Mouse (Mus musculus): Measurements from ENCODE around the gene Adcy5. TPM values are rescaled to one million over a fixed set of nuclear protein-coding genes. Genes with fewer than 3 reads are reported as not detected.

The Adcy5 gene
- polyA plus RNA-seq, 1 experiment from 2014 or later = 0.57 TPM

DNA sequence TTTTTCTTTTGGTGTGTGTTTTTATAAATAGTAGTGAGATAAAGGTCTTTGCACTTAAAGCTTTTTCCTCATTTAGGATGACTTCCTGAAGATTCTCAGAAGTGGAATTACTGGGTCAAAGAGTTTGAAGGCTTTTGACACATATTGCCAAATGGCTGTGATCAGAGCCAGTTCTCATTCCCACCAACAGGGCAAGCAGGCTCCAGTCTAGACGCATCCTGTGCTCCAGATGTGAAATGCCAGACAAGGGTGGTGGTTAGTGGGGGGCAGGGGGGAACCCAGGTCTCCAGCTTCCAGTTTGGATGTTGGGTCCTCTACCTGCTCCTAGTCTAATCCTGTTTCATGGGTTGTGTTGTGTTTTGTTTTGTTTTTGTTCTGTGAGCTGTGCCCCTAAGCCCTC lies 48.8 kb downstream of the Adcy5 start:
- no peak for DNase-seq (ENCODE audit: low spot score)

DNA sequence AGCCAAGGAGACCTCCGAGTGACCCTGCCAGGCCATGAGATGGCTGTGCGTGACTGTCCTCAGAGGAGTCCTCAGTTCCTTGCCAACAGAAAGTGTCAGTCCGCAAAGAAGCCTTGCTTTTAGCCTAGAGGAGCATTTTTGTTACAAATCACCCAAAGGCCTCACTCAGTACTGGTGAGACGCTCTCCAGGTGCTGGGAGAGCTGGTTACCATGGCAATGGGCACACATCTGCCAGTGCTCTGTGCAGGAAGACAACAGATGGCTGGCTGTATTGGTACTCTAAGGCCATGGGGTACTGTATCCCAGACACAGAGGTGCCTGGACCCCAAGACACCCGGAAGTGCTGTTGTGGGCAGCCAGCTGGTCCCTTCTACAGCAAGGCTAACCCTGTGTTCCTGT lies 51.0 kb downstream of the Adcy5 start:
- DNase-seq (ENCODE audit: low spot score) = peak; percentile 79

DNA sequence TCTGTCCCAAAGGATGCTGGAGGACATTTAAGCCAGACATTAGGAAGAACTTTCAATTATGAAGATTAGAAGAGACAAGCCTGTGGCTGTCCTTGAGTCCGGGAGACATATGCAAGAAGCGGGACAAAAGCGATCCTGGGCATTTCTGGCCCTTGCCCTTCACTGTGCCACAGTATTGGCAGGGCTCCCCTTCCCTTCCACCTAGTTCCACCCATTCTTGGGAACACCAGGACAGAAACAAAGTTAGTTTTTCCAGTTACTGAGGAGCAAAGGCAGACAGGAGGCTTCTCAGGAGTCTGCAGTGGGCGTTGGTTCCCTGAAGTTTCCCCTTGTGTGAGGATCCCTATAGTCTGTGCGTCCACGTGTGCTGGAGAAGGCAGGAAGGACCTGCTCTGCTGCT lies 51.7 kb downstream of the Adcy5 start:
- DNase-seq (ENCODE audit: low spot score) = no peak

DNA sequence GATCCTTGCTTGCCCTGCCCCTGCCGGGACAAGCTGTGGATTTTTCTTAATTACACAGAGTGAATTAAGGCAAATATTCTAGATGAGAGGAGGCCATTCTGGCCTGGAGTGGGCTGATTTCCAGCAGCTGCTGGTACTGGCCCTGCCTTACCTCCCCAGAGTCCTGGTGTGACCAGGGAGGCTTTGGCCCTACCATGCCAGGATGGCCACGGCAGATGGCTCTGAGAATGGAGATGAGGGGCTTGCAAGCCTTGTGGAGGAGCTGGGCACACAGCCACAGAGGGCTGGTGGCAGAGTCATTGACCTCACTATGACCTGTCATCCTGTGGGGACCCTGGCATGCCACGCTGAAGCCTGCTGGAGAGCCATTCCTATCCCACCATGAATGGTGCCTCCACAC lies 54.1 kb downstream of the Adcy5 start:
- DNase-seq (ENCODE audit: low spot score) = no peak

DNA sequence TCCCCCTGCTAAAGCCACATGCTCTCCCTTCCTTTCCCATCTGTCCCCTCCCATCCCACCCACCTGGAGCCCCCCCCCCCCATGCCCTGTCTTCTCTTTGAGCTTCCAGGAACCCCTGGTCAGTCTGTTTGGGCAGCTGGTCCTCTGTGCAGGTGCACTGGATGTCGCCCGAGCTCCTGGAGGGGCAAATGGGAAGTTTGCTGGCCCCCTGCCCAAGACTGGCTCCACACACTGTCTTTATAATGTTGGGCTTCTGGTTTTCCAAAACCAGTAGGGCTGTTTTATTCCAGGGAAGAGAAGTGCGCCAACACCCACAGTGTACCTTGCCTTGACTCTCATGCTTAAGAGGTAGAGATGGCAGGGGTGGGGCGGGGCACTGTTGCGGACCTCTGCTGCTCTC lies 55.1 kb downstream of the Adcy5 start:
- DNase-seq (ENCODE audit: low spot score) = no peak

DNA sequence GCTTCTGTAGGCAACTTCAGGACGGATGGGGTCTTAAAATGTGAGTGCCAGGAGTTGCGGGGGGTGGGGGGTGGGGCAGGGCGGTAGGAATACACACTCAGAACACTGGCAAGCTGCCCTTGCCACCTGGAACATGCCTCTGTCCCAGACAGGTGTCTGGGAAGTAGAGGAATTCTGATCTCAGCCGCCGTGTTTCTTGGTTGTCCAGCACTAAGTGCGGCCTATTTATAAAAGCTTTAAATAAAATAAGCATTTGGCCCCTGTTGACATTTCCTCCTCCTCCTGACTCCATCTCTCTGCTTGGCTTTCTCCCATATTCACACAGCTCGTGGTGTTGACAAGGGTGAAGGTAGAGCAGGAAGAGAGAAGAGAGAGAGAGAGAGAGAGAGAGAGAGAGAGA lies 60.4 kb downstream of the Adcy5 start:
- DNase-seq (ENCODE audit: low spot score) = no peak

DNA sequence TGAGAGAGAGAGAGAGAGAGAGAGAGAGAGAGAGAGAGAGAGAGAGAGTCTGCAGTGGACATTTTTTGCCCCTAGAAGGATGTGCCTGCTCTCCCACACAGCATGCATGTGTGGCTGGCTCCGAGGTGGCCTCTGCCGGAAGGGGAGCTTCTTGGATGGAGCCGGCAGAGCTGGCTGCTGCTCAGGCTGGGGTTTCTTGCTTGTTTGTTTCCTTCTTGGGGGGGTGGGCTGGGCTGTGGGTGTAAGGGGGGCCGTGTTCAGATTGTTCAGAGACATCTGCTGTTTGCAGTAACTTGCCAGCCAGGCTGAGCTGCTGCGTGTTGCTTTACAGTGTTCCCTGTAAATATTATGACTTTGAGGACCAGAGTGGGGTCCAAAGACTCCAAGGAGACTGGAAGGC lies 60.8 kb downstream of the Adcy5 start:
- no peak for DNase-seq (ENCODE audit: low spot score)

DNA sequence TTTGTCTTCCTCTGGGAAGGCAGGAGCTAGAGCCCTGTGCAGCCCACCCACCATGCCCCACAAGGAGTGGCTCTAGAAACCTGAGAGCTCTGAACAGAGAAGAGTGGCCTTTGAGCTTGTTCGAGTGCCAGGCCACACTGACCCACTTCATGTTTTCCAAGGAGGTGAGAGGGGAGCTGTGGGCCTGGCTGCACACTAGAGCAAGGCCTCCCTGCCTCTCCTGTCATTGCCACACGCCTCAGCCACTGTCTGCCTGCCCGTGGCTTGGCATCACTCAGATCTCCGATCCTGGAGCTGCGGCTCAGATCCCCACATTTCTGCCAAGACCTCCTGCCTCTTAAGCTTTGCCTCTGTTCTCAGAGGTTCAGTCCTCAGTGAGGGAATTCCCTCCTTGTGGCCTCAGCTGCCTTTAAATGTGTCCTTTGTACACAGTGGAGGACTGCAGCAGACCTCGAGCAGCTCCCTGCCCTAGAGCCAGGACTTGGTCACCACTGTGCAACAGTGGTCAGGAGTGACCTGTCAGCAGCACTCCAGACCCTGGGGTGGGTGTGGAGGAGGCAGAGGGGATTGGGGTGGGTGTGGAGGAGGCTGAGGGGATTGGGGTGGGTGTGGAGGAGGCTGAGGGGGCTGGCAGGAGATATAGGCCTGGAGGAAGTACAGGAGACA lies 62.3 kb downstream of the Adcy5 start:
- no peak for DNase-seq (ENCODE audit: low spot score)

DNA sequence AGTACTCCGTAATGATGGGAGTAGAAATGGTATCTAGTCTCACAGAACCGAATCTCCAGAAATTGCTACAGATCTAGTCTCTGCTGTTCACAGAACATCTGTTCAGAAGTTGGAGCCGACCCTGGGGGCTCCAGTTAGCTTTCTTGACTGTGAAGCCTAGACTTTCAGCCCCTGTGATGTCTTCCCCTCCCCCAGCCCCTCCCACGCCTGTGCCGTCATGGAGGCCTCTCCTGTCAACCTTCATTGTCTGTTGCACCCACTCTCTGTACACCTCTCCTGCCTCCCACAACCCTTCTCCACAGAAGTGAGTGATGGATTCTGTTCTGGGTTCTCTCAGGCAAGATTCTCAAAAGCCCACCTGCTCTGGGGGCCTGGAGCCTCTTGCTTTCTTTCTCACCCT lies 65.7 kb downstream of the Adcy5 start:
- DNase-seq (ENCODE audit: low spot score) = no peak

DNA sequence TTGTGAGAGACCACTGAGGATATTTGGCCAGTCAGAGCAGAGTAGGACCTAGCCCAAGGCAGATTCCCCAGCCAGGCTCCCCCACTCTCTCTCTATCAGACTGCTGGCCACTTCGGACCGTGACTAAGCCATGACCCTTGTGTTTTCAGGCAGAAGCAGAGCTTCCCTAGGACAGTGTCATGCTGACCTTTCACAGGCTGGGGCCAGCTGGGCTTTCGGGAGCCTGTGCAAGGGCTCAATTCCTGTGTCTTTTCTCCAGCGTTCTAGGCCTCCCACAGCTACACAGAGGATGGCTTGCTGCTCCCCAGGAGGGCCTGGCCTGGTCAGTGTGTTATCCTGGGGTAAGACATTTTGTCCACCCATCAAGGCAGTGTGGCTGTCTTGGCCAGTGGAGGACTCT lies 66.9 kb downstream of the Adcy5 start:
- no peak for DNase-seq (ENCODE audit: low spot score)

DNA sequence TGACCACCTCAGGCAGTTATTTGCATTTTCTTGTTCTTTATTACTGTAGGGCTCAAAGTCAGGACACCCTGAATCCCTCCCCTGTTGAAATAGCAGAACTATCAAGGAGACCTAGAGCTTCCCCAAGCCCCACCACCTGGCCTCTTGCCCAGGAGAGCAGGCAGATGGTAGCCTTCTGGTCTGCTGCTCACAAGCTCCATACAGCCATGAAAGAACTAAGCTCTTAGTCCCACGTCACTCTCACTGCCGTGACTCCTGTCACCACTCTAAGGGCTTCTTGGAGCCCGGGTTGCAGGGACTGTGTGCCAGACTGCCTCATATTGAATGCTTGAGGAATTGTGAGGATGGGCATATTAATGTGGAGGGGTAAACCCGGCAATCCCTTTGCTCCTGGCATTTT lies 69.3 kb downstream of the Adcy5 start:
- DNase-seq (ENCODE audit: low spot score) = no peak

DNA sequence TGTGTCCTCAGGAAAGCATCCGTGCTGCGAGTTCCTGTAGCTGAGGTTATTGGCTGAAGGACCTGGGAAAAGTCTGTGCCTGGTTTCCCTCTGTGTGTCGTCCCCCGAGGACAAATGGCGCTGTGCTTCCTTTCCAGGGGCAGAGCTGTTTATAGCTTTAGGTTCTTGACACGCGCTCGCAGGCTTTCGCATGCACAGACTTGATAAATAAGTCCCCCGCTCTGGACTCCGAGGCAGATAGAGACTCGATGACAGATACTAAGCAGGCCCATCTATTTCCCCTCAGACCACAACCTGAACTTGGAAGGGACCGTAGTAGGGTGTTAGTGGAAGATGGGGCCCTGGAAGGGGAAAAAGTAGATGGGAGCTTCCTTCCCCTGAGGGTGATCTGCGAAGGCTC lies 70.0 kb downstream of the Adcy5 start:
- no peak for DNase-seq (ENCODE audit: low spot score)

DNA sequence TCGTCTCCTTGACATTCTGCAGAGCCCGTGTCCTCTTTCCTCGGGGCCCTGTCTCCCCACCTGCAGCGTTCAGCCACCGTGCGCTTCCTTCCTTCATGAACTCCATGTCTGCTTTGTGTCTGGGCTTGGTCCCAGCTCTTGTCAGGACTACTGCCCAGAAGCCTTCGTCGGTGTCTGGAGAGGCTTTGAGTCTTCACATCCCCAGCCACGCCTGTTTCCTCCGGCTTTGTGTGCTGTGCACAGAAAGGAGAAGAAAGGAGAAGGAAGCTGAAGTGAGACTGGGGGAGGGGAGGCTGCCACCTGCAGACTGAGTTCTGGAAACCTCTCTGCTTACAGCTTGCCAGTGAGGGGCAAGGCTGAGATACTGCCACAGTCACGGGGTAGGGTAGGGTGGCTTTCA lies 74.9 kb downstream of the Adcy5 start:
- DNase-seq (ENCODE audit: low spot score) = peak; percentile 87

DNA sequence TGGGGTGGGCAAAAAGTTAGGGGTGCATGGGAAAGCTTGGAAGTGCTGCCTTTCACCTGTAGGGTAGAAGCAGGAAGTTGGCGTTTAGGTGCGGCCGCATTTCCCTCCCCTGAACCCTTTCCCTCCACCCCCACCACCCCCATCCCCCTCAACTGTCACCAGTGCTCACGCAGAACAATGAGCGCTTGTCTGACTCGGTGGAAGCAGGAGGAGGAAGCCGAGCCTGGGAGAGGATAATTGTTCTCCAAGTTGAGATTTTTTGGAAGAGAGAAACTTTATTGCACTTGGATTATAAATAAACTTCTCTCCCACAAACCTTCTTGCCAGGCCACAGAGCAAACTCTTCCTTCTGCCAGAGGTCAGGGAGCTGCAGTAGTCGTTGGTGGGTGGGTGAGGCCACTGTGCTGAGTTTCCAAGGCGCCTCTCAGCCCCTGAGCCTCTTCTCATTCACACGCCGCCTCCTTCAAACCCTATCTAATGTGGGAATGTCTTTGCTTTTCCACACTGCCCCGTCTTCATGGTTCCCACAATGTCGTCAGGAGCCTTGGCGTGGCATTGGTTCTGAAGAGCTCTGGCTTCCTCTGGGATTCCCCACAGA lies 77.6 kb downstream of the Adcy5 start:
- peak; percentile 46 for DNase-seq (ENCODE audit: low spot score)

DNA sequence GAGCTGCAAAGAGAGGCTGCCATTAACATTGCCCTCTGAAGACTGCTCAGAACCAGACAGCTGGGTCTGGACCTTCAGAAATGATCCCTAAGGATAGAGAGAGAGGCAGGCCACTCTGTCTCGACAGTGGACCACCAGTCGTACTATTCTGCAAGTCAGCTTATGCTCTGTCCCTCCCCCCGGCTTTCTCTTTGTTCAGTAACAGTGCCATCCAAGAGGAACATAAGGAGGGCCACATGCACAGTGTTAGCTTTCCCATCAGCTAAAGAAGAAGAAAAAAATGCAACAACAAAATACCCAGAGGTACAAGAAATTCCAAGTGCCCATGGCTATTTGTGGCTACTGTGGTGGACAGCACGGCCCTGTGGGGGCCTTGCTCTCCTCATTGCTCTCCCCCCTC lies 78.7 kb downstream of the Adcy5 start:
- no peak for DNase-seq (ENCODE audit: low spot score)

DNA sequence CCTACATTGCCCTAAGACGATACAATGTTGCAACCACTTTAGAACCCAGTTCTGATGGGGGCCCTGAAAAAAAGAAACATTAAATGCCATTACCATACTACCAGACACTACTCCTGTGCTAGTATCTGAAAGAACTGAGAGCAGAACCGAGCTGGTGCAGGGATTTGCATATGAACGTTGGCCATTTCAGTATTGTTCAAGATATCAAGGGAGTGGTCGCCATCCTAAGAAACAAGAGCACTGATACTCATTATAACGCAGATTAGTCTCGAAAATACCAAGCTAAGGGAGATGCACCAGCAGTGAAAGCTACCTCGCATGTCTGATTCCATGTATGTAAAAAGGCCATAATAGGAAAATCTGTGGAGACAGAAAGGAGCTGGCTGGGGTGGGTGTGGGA lies 82.4 kb downstream of the Adcy5 start:
- no peak for DNase-seq (ENCODE audit: low spot score)

DNA sequence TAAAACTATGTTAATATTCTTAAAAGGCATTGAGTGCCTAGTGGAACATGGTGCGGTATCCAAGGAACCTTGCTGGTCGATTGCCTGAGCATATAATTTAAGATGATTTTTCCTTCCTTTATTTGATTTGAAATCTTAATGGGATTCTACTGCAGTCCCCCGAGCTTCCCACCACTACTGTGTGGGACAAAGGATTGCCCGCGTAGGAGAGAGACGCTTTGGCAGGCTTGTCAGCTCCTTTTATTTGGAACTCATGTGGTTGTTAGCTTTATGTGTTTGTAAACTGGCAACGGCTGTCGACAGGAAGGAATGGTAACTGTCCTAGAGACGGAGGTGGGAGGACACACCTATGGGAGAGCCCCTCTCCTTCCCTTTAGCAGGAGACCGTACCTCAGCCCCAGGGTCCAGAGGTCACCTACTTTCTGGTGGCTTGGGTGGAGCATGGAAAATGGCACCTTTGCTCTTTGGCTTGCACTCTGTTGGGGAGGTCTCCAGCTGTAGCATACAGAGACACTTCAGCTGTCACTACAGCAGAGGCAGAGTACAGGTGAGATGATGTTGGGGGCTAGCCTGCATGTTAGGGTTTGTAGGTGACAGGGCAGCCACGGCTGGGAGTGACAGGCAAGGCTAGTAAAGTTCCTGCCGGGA lies 84.8 kb downstream of the Adcy5 start:
- DNase-seq (ENCODE audit: low spot score) = no peak

DNA sequence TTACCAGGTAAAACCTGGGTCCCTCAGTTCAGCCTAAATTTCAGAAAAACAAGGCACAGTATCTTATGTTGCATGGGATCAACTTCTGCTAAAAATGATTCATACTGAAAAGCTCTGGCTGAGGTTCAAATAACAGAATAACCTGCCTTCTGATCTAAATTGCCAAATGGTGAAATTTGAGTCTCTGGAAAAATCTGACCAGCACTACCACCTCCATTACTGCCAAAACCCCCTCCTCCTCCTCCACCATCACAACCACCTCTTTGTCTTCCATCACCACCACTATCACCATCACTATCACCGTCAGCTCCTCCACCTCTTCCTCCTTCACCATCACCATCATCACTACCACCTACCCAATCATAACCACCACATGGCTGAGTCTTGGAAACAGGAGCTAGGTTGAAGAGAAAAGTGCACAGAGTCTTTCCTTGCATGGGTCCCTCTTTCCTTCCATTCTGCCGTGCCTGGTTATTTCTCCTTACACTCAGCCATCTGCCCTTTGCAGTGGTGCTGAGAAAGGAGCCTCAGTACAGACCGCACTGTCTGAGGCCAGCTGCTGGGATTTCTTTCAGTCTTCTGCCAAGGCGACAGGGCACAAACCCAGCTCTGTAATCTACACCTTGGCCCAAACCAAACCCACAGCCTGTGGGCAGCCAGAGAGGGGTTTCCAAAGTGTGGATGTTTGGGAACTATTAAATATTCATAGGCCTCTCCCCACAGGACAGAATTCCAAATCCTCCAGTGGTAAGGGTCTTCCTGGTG lies 85.5 kb downstream of the Adcy5 start:
- no peak for DNase-seq (ENCODE audit: low spot score)

DNA sequence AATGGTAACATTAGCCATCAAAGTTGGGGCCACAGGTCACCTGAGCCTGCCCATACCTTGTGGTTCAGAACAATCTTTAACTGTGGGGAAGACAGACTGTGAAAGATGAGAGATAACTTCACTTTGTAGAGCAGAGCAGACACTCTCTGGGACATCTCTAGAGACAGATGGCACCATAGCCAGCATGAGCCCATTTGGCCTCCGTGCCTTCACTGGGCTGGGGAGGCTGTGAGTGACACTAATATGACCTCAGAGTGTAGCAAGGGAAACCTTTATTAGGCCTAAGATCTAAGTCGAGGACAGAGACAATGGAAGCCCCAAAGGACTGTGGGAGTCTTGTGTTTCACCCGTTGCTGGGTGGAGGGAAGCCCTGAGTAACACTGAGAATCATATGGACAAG lies 92.7 kb downstream of the Adcy5 start:
- no peak for DNase-seq (ENCODE audit: low spot score)

DNA sequence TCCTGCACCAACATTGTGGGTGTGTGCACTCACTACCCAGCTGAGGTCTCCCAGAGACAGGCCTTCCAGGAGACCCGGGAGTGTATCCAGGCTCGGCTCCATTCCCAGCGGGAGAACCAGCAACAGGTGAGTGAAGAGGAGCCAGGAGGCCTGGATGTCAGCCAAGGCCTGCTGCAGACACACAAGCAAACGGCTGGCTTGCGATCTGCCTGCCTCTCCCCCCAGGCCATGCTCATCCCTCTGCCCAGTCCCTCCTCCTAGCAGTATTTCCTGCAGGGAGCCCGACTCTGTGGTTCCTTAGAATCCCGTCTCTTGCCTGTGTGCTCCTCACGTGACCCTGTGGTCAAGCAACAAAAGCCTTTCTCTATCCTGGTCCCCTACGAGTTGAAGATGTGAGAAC lies 94.1 kb downstream of the Adcy5 start:
- DNase-seq (ENCODE audit: low spot score) = no peak

DNA sequence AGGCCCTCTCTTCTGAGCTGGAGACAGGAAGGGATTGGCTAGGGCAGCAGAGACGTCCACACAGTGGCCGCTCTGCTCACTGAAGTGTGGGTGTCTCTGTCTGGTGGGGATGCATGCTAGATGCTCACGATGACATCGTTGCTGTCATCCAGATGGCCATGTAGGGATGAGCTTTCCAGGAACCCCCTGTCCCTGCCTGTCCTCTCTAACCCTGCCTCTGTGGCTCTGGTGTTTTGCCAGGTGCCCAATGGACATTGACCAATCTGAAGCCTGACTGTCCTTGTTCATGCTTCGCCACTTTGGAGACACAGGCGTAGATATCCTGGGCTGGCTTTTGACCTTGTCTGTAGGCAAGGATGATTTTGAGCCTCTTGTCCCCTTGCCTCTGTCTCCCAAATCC lies 95.1 kb downstream of the Adcy5 start:
- DNase-seq (ENCODE audit: low spot score) = no peak

DNA sequence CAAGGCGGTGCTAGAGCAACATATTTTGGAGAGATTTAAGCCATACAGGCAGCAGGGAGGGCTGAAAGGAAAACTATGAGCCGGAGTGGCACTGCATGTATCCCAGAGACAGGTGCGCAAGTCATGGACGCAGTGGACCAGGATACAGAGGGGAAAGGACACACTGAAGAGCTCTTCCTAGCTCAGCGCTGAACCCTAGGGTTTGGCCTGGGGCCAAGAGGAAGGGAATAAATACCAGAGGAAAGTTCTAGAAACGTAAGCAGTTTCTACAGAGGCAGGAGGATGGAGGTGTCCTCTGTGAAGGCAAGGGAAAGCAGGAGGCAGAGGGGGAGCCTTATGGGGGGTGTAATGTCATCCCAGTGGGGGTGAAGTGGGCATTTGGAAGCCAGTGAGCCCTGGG lies 97.0 kb downstream of the Adcy5 start:
- DNase-seq (ENCODE audit: low spot score) = no peak
